7 mouse cellular contexts compared by ENCODE assay signal in genomic region chr7:51862097-51862492, GRCm38 (mm10). TPM values are rescaled to one million over a fixed set of nuclear protein-coding genes. Genes with fewer than 3 reads are reported as not detected.
DNase-seq lines count a peak whose midpoint lies in the region; ATAC-seq lines count a peak whose summit lies in the region.

Gene Fancf (minus strand): TSS chr7:51862267.

- H3K36me3 ChIP-seq in embryonic facial prominence, embryonic 11.5 days (replicated peaks; ENCODE audit: control insufficient read depth, insufficient read depth, low read depth, low read length): no peaks in the 10 kb centered on the region
- peaks cover 45% of the 10 kb centered on the region for H3K36me3 ChIP-seq in limb, embryonic 10.5 days
- peaks cover 4% of the 10 kb centered on the region; the same call in 1 of the 2 replicates for H3K36me3 ChIP-seq in midbrain, embryonic 13.5 days

- peak within 1 kb of the TSS; percentile 77 for H3K4me3 ChIP-seq in embryonic facial prominence, embryonic 11.5 days (ENCODE audit: low read depth, low read length)
- H3K4me3 ChIP-seq in limb, embryonic 10.5 days: peak within 1 kb of the TSS; percentile 74
- H3K4me3 ChIP-seq in midbrain, embryonic 13.5 days (replicated peaks): peak within 1 kb of the TSS; percentile 73

- H3K4me2 ChIP-seq in embryonic facial prominence, embryonic 11.5 days (ENCODE audit: low read depth, low read length): peak within 1 kb of the TSS; percentile 76
- peak within 1 kb of the TSS; percentile 87 for H3K4me2 ChIP-seq in midbrain, embryonic 13.5 days (replicated peaks)

- under 1% methylated on average over 36 of the region's 43 CpGs for WGBS in embryonic facial prominence, embryonic 11.5 days
- WGBS in limb, embryonic 10.5 days: under 1% methylated on average over 43 of the region's 43 CpGs
- under 1% methylated on average over 43 of the region's 43 CpGs for WGBS in midbrain, embryonic 13.5 days

- ATAC-seq in embryonic facial prominence, embryonic 11.5 days (replicated peaks; ENCODE audit: insufficient number of reproducible peaks, low FRiP score, low TSS enrichment, low read depth): peak; percentile 97
- peak; percentile 92 for ATAC-seq in granulocyte monocyte progenitor cell, adult 5-6 weeks (replicated peaks; ENCODE audit: poor library complexity, severe bottlenecking)
- ATAC-seq in midbrain, embryonic 13.5 days: peak; percentile 99

- H3K4me1 ChIP-seq in embryonic facial prominence, embryonic 11.5 days (ENCODE audit: control insufficient read depth, insufficient read depth, low read length): peaks cover 2% of the 10 kb centered on the region; the same call in 1 of the 2 replicates
- peaks cover 42% of the 10 kb centered on the region for H3K4me1 ChIP-seq in limb, embryonic 10.5 days
- peaks cover 45% of the 10 kb centered on the region for H3K4me1 ChIP-seq in midbrain, embryonic 13.5 days (replicated peaks)

- peak within 1 kb of the TSS; percentile 90 for H3K9ac ChIP-seq in embryonic facial prominence, embryonic 11.5 days (replicated peaks; ENCODE audit: low read length)
- H3K9ac ChIP-seq in midbrain, embryonic 13.5 days (replicated peaks): peak within 1 kb of the TSS; percentile 86

- peak within 1 kb of the TSS; percentile 90 for H3K27ac ChIP-seq in embryonic facial prominence, embryonic 11.5 days (replicated peaks; ENCODE audit: low read depth, low read length)
- peak within 1 kb of the TSS; percentile 99 for H3K27ac ChIP-seq in limb, embryonic 10.5 days
- H3K27ac ChIP-seq in midbrain, embryonic 13.5 days: peak within 1 kb of the TSS; percentile 99

- peak; percentile 98 for DNase-seq in adrenal gland, postnatal 14 days
- DNase-seq in embryonic facial prominence, embryonic 11.5 days (ENCODE audit: low spot score): peak; percentile 98
- DNase-seq in kidney, adult 11 months: peak; percentile 98
- DNase-seq in limb, embryonic 10.5 days (ENCODE audit: low spot score): peak; percentile 95
- peak; percentile 96 for DNase-seq in spleen, adult 12 weeks (ENCODE audit: low spot score)

- H3K27me3 ChIP-seq in embryonic facial prominence, embryonic 11.5 days (ENCODE audit: control insufficient read depth, insufficient read depth, low read length): no peaks in the 10 kb centered on the region
- H3K27me3 ChIP-seq in limb, embryonic 10.5 days (ENCODE audit: low read depth, poor library complexity, severe bottlenecking): no peaks in the 10 kb centered on the region
- no peaks in the 10 kb centered on the region for H3K27me3 ChIP-seq in midbrain, embryonic 13.5 days

- no peaks in the 10 kb centered on the region for H3K9me3 ChIP-seq in embryonic facial prominence, embryonic 11.5 days (replicated peaks; ENCODE audit: control insufficient read depth, low read length)
- H3K9me3 ChIP-seq in limb, embryonic 10.5 days (replicated peaks): no peaks in the 10 kb centered on the region
- no peaks in the 10 kb centered on the region for H3K9me3 ChIP-seq in midbrain, embryonic 13.5 days

RNA-seq across cellular contexts. Expression of gene Fancf, which starts in this region (rescaled TPM):
- total RNA-seq in adrenal gland, postnatal 14 days (2021): 8.6 and 9.2 TPM in 2 replicates
- 15.1 and 16.8 TPM in 2 replicates for polyA plus RNA-seq in embryonic facial prominence, embryonic 11.5 days (2014; fragmentation: Nextera tagmentation; extraction: Ambion mirVana)
- 7.8 and 12.7 TPM in 2 replicates for total RNA-seq in granulocyte monocyte progenitor cell, adult 5-6 weeks (2014; fragmentation: Nextera tagmentation)
- total RNA-seq in granulocyte monocyte progenitor cell, adult 5-6 weeks (2017): 10.7 and 11.8 TPM in 2 replicates
- polyA plus RNA-seq in limb, embryonic 10.5 days (2016; fragmentation: Nextera tagmentation; extraction: Ambion mirVana): 12.3 and 14.2 TPM in 2 replicates
- polyA plus RNA-seq in midbrain, embryonic 13.5 days (2015; fragmentation: Nextera tagmentation; extraction: Ambion mirVana): 6.6 and 9.8 TPM in 2 replicates

Comparison
In these comparisons a context has a peak if more than half of its experiments do, and no peak if none do; other contexts are left out.
1. Peak in every context shown above with its lines: DNase-seq, ATAC-seq, H3K4me3 ChIP-seq and H3K27ac ChIP-seq.